Mouse (Mus musculus): ENCODE data around the gene Asb4. TPM values are rescaled to one million over a fixed set of nuclear protein-coding genes. Genes with fewer than 3 reads are reported as not detected.
"Not testable (repeated sequence)": the region's sequence is repeated elsewhere in the genome, so short reads cannot be mapped to it uniquely, and the experiment has no call there.

Asb4 gene
- 0.04 TPM for polyA plus RNA-seq (2012; fragmentation: generic; extraction: Trizol)
- long read RNA-seq, experiment 1: 0 reads
- long read RNA-seq, experiment 2, partial matches to known transcripts: 1 of 2 reads
- long read RNA-seq, experiment 2, other reads (novel, unspliced or antisense): 1 of 2 reads

- H3K36me3 ChIP-seq (ENCODE audit: control insufficient read depth, insufficient read depth): no peaks in the 10 kb centered on the region
- TF ChIP-seq CEBPB (IDR thresholded peaks at IDR 0.05; ENCODE audit: low read depth) (no peak), FOSL1 (IDR thresholded peaks at IDR 0.05; ENCODE audit: insufficient read depth, low read length, poor library complexity, severe bottlenecking) (no peak), CTCF (IDR thresholded peaks at IDR 0.05; ENCODE audit: control insufficient read depth, insufficient read depth, insufficient read length) (no peak), MYOG (IDR thresholded peaks at IDR 0.05; ENCODE audit: control insufficient read depth, extremely low read depth, insufficient read length) (no peak), MAX (IDR thresholded peaks at IDR 0.05) (no peak), USF1 (IDR thresholded peaks at IDR 0.05; ENCODE audit: low read depth) (no peak), MYOD1 (IDR thresholded peaks at IDR 0.05; ENCODE audit: control insufficient read depth, insufficient read length, low read depth) (no peak)
- no peak within 1 kb of the TSS for H3K4me3 ChIP-seq (ENCODE audit: insufficient read depth, poor library complexity, severe bottlenecking)
- no peaks in the 10 kb centered on the region for H3K79me3 ChIP-seq (ENCODE audit: low read depth)
- H3K27me3 ChIP-seq (ENCODE audit: control insufficient read depth, insufficient read depth, insufficient read length): peaks cover 6% of the 10 kb centered on the region
- no peaks in the 10 kb centered on the region for H3K79me2 ChIP-seq (ENCODE audit: control insufficient read depth, insufficient read depth)
- no peak within 1 kb of the TSS for H3ac ChIP-seq (ENCODE audit: control insufficient read depth, insufficient read length, low read depth)
These were observed at the start of gene Asb4 for GRCm38 (mm10) chr6:5383336-5384177. TSS of gene Asb4 (plus strand) at chr6:5383386.

DNA sequence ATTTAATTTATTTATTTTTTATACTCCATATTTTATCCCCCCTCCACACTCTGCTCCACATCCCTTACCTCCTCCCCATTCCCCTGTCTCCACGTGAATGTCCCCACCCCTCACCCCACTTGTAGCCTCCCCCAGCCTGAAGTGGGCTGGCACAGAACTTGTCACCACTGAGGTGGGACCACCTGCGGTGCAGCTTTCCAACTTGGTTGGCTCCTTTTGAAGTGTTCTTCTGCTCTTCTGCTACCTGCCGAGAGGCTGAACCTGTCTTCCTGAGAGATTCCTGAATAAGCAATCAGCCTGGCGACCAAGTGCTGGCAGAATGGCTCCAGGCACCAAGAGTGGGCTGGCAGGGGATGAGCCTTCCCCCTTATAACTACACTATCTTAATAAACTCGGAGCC lies 49.2 kb upstream of the Asb4 start:
- H3K36me3 ChIP-seq (ENCODE audit: control insufficient read depth, insufficient read depth): no peaks in the 10 kb centered on the region
- no peaks in the 10 kb centered on the region for H3K79me3 ChIP-seq (ENCODE audit: low read depth)
- H3ac ChIP-seq (ENCODE audit: control insufficient read depth, insufficient read length, low read depth): no peak overlapping the region
- H3K79me2 ChIP-seq (ENCODE audit: control insufficient read depth, insufficient read depth): no peaks in the 10 kb centered on the region
- no peak for TF ChIP-seq CEBPB (IDR thresholded peaks at IDR 0.05; ENCODE audit: low read depth)
- TF ChIP-seq CTCF (IDR thresholded peaks at IDR 0.05; ENCODE audit: control insufficient read depth, insufficient read depth, insufficient read length): no peak
- no peak for TF ChIP-seq MYOD1 (IDR thresholded peaks at IDR 0.05; ENCODE audit: control insufficient read depth, insufficient read length, low read depth)
- no peak for TF ChIP-seq USF1 (IDR thresholded peaks at IDR 0.05; ENCODE audit: low read depth)
- no peak for TF ChIP-seq FOSL1 (IDR thresholded peaks at IDR 0.05; ENCODE audit: insufficient read depth, low read length, poor library complexity, severe bottlenecking)
- TF ChIP-seq MYOG (IDR thresholded peaks at IDR 0.05; ENCODE audit: control insufficient read depth, extremely low read depth, insufficient read length): no peak
- no peak for TF ChIP-seq MAX (IDR thresholded peaks at IDR 0.05)
- no peak overlapping the region for H3K4me3 ChIP-seq (ENCODE audit: insufficient read depth, poor library complexity, severe bottlenecking)
- H3K27me3 ChIP-seq (ENCODE audit: control insufficient read depth, insufficient read depth, insufficient read length): no peaks in the 10 kb centered on the region

- not testable (repeated sequence) for H3K36me3 ChIP-seq (ENCODE audit: control insufficient read depth, insufficient read depth); H3K27me3 ChIP-seq (ENCODE audit: control insufficient read depth, insufficient read depth, insufficient read length); H3ac ChIP-seq (ENCODE audit: control insufficient read depth, insufficient read length, low read depth); H3K4me3 ChIP-seq (ENCODE audit: insufficient read depth, poor library complexity, severe bottlenecking); H3K79me3 ChIP-seq (ENCODE audit: low read depth); H3K79me2 ChIP-seq (ENCODE audit: control insufficient read depth, insufficient read depth)
These were observed 47.2 kb upstream of the Asb4 start for GRCm38 (mm10) chr6:5336016-5336415.

GRCm38 (mm10) chr6:5338781-5339180 lies 44.4 kb upstream of the Asb4 start:
- H3K36me3 ChIP-seq (ENCODE audit: control insufficient read depth, insufficient read depth); H3K4me3 ChIP-seq (ENCODE audit: insufficient read depth, poor library complexity, severe bottlenecking); H3K27me3 ChIP-seq (ENCODE audit: control insufficient read depth, insufficient read depth, insufficient read length); H3K79me3 ChIP-seq (ENCODE audit: low read depth); H3ac ChIP-seq (ENCODE audit: control insufficient read depth, insufficient read length, low read depth); H3K79me2 ChIP-seq (ENCODE audit: control insufficient read depth, insufficient read depth): not testable (repeated sequence)

DNA sequence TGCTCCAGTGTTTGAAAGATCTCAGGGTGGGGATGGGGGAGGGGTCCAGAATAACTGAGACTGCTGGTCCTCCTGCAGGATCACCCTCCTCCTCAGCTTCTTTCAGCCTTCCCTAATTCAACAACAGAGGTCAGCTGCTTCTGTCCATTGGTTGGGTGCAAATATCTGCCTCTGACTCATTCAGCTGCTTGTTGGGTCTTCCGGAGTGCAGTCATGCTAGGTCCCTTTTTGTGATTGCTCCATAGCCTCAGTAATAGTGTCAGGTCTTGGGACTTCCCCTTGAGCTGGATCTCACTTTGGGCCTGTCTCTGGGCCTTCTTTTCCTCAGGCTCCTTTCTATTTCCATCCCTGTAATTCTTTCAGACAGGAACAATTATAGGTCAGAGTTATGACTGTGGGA lies 43.9 kb upstream of the Asb4 start:
- not testable (repeated sequence) for H3K79me2 ChIP-seq (ENCODE audit: control insufficient read depth, insufficient read depth); H3K79me3 ChIP-seq (ENCODE audit: low read depth); H3ac ChIP-seq (ENCODE audit: control insufficient read depth, insufficient read length, low read depth); H3K4me3 ChIP-seq (ENCODE audit: insufficient read depth, poor library complexity, severe bottlenecking); H3K27me3 ChIP-seq (ENCODE audit: control insufficient read depth, insufficient read depth, insufficient read length); H3K36me3 ChIP-seq (ENCODE audit: control insufficient read depth, insufficient read depth)

GRCm38 (mm10) chr6:5344255-5344654 lies 38.9 kb upstream of the Asb4 start:
- H3K4me3 ChIP-seq (ENCODE audit: insufficient read depth, poor library complexity, severe bottlenecking): no peak overlapping the region
- TF ChIP-seq CEBPB (IDR thresholded peaks at IDR 0.05; ENCODE audit: low read depth) (no peak), CTCF (IDR thresholded peaks at IDR 0.05; ENCODE audit: control insufficient read depth, insufficient read depth, insufficient read length) (no peak), MYOG (IDR thresholded peaks at IDR 0.05; ENCODE audit: control insufficient read depth, extremely low read depth, insufficient read length) (no peak), FOSL1 (IDR thresholded peaks at IDR 0.05; ENCODE audit: insufficient read depth, low read length, poor library complexity, severe bottlenecking) (no peak), USF1 (IDR thresholded peaks at IDR 0.05; ENCODE audit: low read depth) (no peak), MAX (IDR thresholded peaks at IDR 0.05) (no peak), MYOD1 (IDR thresholded peaks at IDR 0.05; ENCODE audit: control insufficient read depth, insufficient read length, low read depth) (no peak)
- H3K36me3 ChIP-seq (ENCODE audit: control insufficient read depth, insufficient read depth): no peaks in the 10 kb centered on the region
- no peaks in the 10 kb centered on the region for H3K79me3 ChIP-seq (ENCODE audit: low read depth)
- no peak overlapping the region for H3ac ChIP-seq (ENCODE audit: control insufficient read depth, insufficient read length, low read depth)
- peaks cover 4% of the 10 kb centered on the region for H3K27me3 ChIP-seq (ENCODE audit: control insufficient read depth, insufficient read depth, insufficient read length)
- no peaks in the 10 kb centered on the region for H3K79me2 ChIP-seq (ENCODE audit: control insufficient read depth, insufficient read depth)
